Mouse (Mus musculus): ENCODE measurements at regions not wholly inside any gene's neighbourhood (a gene's known extent, or its start where the extent isn't known, plus 50 kb on each side); places are given as distances from the start of the nearest gene placed in this dataset.

GRCm38 (mm10) chr17:62210441-62211025 lies 670.6 kb downstream of the Efna5 start:
- WGBS = 91% methylated on average over 9 of the region's 9 CpGs
- no peaks in the 10 kb centered on the region for H3K27me3 ChIP-seq (ENCODE audit: control insufficient read depth, insufficient read depth, low read length)
- H3K4me3 ChIP-seq (ENCODE audit: low read depth, low read length) = no peak overlapping the region
- H3K9me3 ChIP-seq (ENCODE audit: control insufficient read depth, low read length) = no peaks in the 10 kb centered on the region
- no peaks in the 10 kb centered on the region for H3K36me3 ChIP-seq (ENCODE audit: control insufficient read depth, insufficient read depth, low read length)
- no peaks in the 10 kb centered on the region for H3K4me1 ChIP-seq (replicated peaks; ENCODE audit: control insufficient read depth, insufficient read depth, low read length)
- DNase-seq (ENCODE audit: low spot score) (no peak), ATAC-seq (ENCODE audit: low FRiP score) (no peak)
- no peak overlapping the region for H3K9ac ChIP-seq (ENCODE audit: low read depth, low read length)
- H3K4me2 ChIP-seq (replicated peaks; ENCODE audit: low read depth, low read length) = no peak overlapping the region
- H3K27ac ChIP-seq (ENCODE audit: low read depth, low read length) = no peak overlapping the region

- WGBS = 93% methylated on average over 2 of the region's 2 CpGs
These were observed 678.5 kb downstream of the Efna5 start for GRCm38 (mm10) chr17:62202658-62203057.

GRCm38 (mm10) chr17:62200491-62200890 lies 680.6 kb downstream of the Efna5 start:
- ATAC-seq (ENCODE audit: low FRiP score) = no peak
- Histone ChIP-seq H3K27me3 (ENCODE audit: control insufficient read depth, insufficient read depth, low read length) (no peaks in the 10 kb centered on the region), H3K4me2 (replicated peaks; ENCODE audit: low read depth, low read length) (no peak overlapping the region), H3K9me3 (ENCODE audit: control insufficient read depth, low read length) (no peaks in the 10 kb centered on the region), H3K36me3 (ENCODE audit: control insufficient read depth, insufficient read depth, low read length) (no peaks in the 10 kb centered on the region), H3K4me1 (replicated peaks; ENCODE audit: control insufficient read depth, insufficient read depth, low read length) (no peaks in the 10 kb centered on the region), H3K9ac (ENCODE audit: low read depth, low read length) (no peak overlapping the region), H3K4me3 (ENCODE audit: low read depth, low read length) (no peak overlapping the region), H3K27ac (ENCODE audit: low read depth, low read length) (no peak overlapping the region)
- WGBS = 83% methylated on average over 4 of the region's 4 CpGs
- DNase-seq (ENCODE audit: low spot score) = no peak

More at GRCm38 (mm10) chr17:62202658-62203057, 678.5 kb downstream of the Efna5 start:
- Histone ChIP-seq H3K36me3 (ENCODE audit: control insufficient read depth, insufficient read depth, low read length) (no peaks in the 10 kb centered on the region), H3K4me2 (replicated peaks; ENCODE audit: low read depth, low read length) (no peak overlapping the region), H3K4me3 (ENCODE audit: low read depth, low read length) (no peak overlapping the region), H3K27ac (ENCODE audit: low read depth, low read length) (no peak overlapping the region), H3K9ac (ENCODE audit: low read depth, low read length) (no peak overlapping the region), H3K4me1 (replicated peaks; ENCODE audit: control insufficient read depth, insufficient read depth, low read length) (no peaks in the 10 kb centered on the region), H3K9me3 (ENCODE audit: control insufficient read depth, low read length) (no peaks in the 10 kb centered on the region), H3K27me3 (ENCODE audit: control insufficient read depth, insufficient read depth, low read length) (no peaks in the 10 kb centered on the region)
- no peak for DNase-seq (ENCODE audit: low spot score)
- ATAC-seq (ENCODE audit: low FRiP score) = no peak

GRCm38 (mm10) chr17:62199559-62199958 lies 681.6 kb downstream of the Efna5 start:
- H3K27me3 ChIP-seq (ENCODE audit: control insufficient read depth, insufficient read depth, low read length) = no peaks in the 10 kb centered on the region
- no peak overlapping the region for H3K9ac ChIP-seq (ENCODE audit: low read depth, low read length)
- H3K9me3 ChIP-seq (ENCODE audit: control insufficient read depth, low read length) = no peaks in the 10 kb centered on the region
- no peak for ATAC-seq (ENCODE audit: low FRiP score)
- no peak overlapping the region for H3K4me3 ChIP-seq (ENCODE audit: low read depth, low read length)
- H3K36me3 ChIP-seq (ENCODE audit: control insufficient read depth, insufficient read depth, low read length) = no peaks in the 10 kb centered on the region
- H3K4me1 ChIP-seq (replicated peaks; ENCODE audit: control insufficient read depth, insufficient read depth, low read length) = no peaks in the 10 kb centered on the region
- no peak overlapping the region for H3K27ac ChIP-seq (ENCODE audit: low read depth, low read length)
- WGBS = 86% methylated on average over 6 of the region's 6 CpGs
- no peak for DNase-seq (ENCODE audit: low spot score)
- no peak overlapping the region for H3K4me2 ChIP-seq (replicated peaks; ENCODE audit: low read depth, low read length)

GRCm38 (mm10) chr17:62178612-62179210 lies 702.4 kb downstream of the Efna5 start:
- H3K9ac ChIP-seq (ENCODE audit: low read depth, low read length) = no peak overlapping the region
- H3K9me3 ChIP-seq (ENCODE audit: control insufficient read depth, low read length) = no peaks in the 10 kb centered on the region
- no peaks in the 10 kb centered on the region for H3K36me3 ChIP-seq (ENCODE audit: control insufficient read depth, insufficient read depth, low read length)
- DNase-seq (ENCODE audit: low spot score) (no peak), ATAC-seq (ENCODE audit: low FRiP score) (no peak; the same call in 1 of the 2 replicates)
- H3K27ac ChIP-seq (ENCODE audit: low read depth, low read length) = no peak overlapping the region
- H3K27me3 ChIP-seq (ENCODE audit: control insufficient read depth, insufficient read depth, low read length) = no peaks in the 10 kb centered on the region
- 74% methylated on average over 2 of the region's 2 CpGs for WGBS
- no peaks in the 10 kb centered on the region for H3K4me1 ChIP-seq (replicated peaks; ENCODE audit: control insufficient read depth, insufficient read depth, low read length)
- H3K4me2 ChIP-seq (replicated peaks; ENCODE audit: low read depth, low read length) = no peak overlapping the region
- H3K4me3 ChIP-seq (ENCODE audit: low read depth, low read length) = no peak overlapping the region

- WGBS = 81% methylated on average over 5 of the region's 5 CpGs
- no peak for DNase-seq (ENCODE audit: low spot score)
These were observed 704.8 kb downstream of the Efna5 start for GRCm38 (mm10) chr17:62176336-62176735.

GRCm38 (mm10) chr17:62172305-62172704 lies 708.8 kb downstream of the Efna5 start:
- 83% methylated on average over 5 of the region's 5 CpGs for WGBS
- no peak for ATAC-seq (ENCODE audit: low FRiP score)
- H3K4me2 ChIP-seq (replicated peaks; ENCODE audit: low read depth, low read length) = no peak overlapping the region

More at GRCm38 (mm10) chr17:62176336-62176735, 704.8 kb downstream of the Efna5 start:
- Histone ChIP-seq H3K27ac (ENCODE audit: low read depth, low read length) (no peak overlapping the region), H3K27me3 (ENCODE audit: control insufficient read depth, insufficient read depth, low read length) (no peaks in the 10 kb centered on the region), H3K9me3 (ENCODE audit: control insufficient read depth, low read length) (no peaks in the 10 kb centered on the region), H3K9ac (ENCODE audit: low read depth, low read length) (no peak overlapping the region), H3K36me3 (ENCODE audit: control insufficient read depth, insufficient read depth, low read length) (no peaks in the 10 kb centered on the region), H3K4me2 (replicated peaks; ENCODE audit: low read depth, low read length) (no peak overlapping the region), H3K4me3 (ENCODE audit: low read depth, low read length) (no peak overlapping the region), H3K4me1 (replicated peaks; ENCODE audit: control insufficient read depth, insufficient read depth, low read length) (no peaks in the 10 kb centered on the region)
- no peak for ATAC-seq (ENCODE audit: low FRiP score)

GRCm38 (mm10) chr17:62171532-62171931 lies 709.6 kb downstream of the Efna5 start:
- Histone ChIP-seq H3K27ac (ENCODE audit: low read depth, low read length) (no peak overlapping the region), H3K9me3 (ENCODE audit: control insufficient read depth, low read length) (no peaks in the 10 kb centered on the region), H3K36me3 (ENCODE audit: control insufficient read depth, insufficient read depth, low read length) (no peaks in the 10 kb centered on the region), H3K9ac (ENCODE audit: low read depth, low read length) (no peak overlapping the region), H3K4me1 (replicated peaks; ENCODE audit: control insufficient read depth, insufficient read depth, low read length) (no peaks in the 10 kb centered on the region), H3K27me3 (ENCODE audit: control insufficient read depth, insufficient read depth, low read length) (no peaks in the 10 kb centered on the region), H3K4me3 (ENCODE audit: low read depth, low read length) (no peak overlapping the region), H3K4me2 (replicated peaks; ENCODE audit: low read depth, low read length) (no peak overlapping the region)
- WGBS = 94% methylated on average over 4 of the region's 4 CpGs
- ATAC-seq (ENCODE audit: low FRiP score) (no peak), DNase-seq (ENCODE audit: low spot score) (no peak)

More at GRCm38 (mm10) chr17:62172305-62172704, 708.8 kb downstream of the Efna5 start:
- no peaks in the 10 kb centered on the region for H3K36me3 ChIP-seq (ENCODE audit: control insufficient read depth, insufficient read depth, low read length)
- no peak overlapping the region for H3K4me3 ChIP-seq (ENCODE audit: low read depth, low read length)
- no peaks in the 10 kb centered on the region for H3K9me3 ChIP-seq (ENCODE audit: control insufficient read depth, low read length)
- H3K9ac ChIP-seq (ENCODE audit: low read depth, low read length) = no peak overlapping the region
- DNase-seq (ENCODE audit: low spot score) = no peak
- no peaks in the 10 kb centered on the region for H3K27me3 ChIP-seq (ENCODE audit: control insufficient read depth, insufficient read depth, low read length)
- H3K4me1 ChIP-seq (replicated peaks; ENCODE audit: control insufficient read depth, insufficient read depth, low read length) = no peaks in the 10 kb centered on the region
- no peak overlapping the region for H3K27ac ChIP-seq (ENCODE audit: low read depth, low read length)

GRCm38 (mm10) chr17:62161457-62161856 lies 719.7 kb downstream of the Efna5 start:
- DNase-seq (ENCODE audit: low spot score) (no peak), ATAC-seq (ENCODE audit: low FRiP score) (no peak)
- H3K27me3 ChIP-seq (ENCODE audit: control insufficient read depth, insufficient read depth, low read length) = no peaks in the 10 kb centered on the region
- H3K4me3 ChIP-seq (ENCODE audit: low read depth, low read length) = no peak overlapping the region
- no peaks in the 10 kb centered on the region for H3K36me3 ChIP-seq (ENCODE audit: control insufficient read depth, insufficient read depth, low read length)
- no peak overlapping the region for H3K27ac ChIP-seq (ENCODE audit: low read depth, low read length)
- H3K4me2 ChIP-seq (replicated peaks; ENCODE audit: low read depth, low read length) = no peak overlapping the region
- no peak overlapping the region for H3K9ac ChIP-seq (ENCODE audit: low read depth, low read length)
- 90% methylated on average over 1 of the region's 1 CpGs for WGBS
- H3K9me3 ChIP-seq (ENCODE audit: control insufficient read depth, low read length) = no peaks in the 10 kb centered on the region
- no peaks in the 10 kb centered on the region for H3K4me1 ChIP-seq (replicated peaks; ENCODE audit: control insufficient read depth, insufficient read depth, low read length)

All from hindbrain, embryonic 11.5 days (tissue).